Mouse (Mus musculus) intestine, postnatal 0 days (tissue): ENCODE data around the gene Wdsub1. TPM values are rescaled to one million over a fixed set of nuclear protein-coding genes. Genes with fewer than 3 reads are reported as not detected.

ENCODE experiments used
- ATAC-seq: fragments of 200-750 bp; cut with Nextera tagmentation; 2 replicates; pipeline ENCODE4 v1.8.0; 2017; ENCODE audit warnings: mild to moderate bottlenecking, moderate TSS enrichment, moderate library complexity
- H3K27ac ChIP-seq: fragments of 300-500 bp; sonication (generic); 2 replicates; pipeline ENCODE4 v1.5.1; 2014; ENCODE audit warnings: mild to moderate bottlenecking, low read depth, low read length, moderate library complexity
- H3K27me3 ChIP-seq: fragments of 300-500 bp; sonication (generic); replicated peaks from 2 replicates; pipeline ENCODE4 v1.6.1; 2014; ENCODE audit warnings: low read length, mixed read lengths; ENCODE audit not compliant: control insufficient read depth, insufficient read depth
- H3K36me3 ChIP-seq: fragments of 300-500 bp; sonication (generic); 2 replicates; pipeline ENCODE4 v1.6.1; 2014; ENCODE audit warnings: mild to moderate bottlenecking, moderate library complexity; ENCODE audit not compliant: control insufficient read depth, insufficient read depth
- H3K4me1 ChIP-seq: fragments of 300-500 bp; sonication (generic); replicated peaks from 2 replicates; pipeline ENCODE4 v1.6.1; 2014; ENCODE audit warnings: antibody characterized with exemption, low read length, mixed read lengths; ENCODE audit not compliant: control insufficient read depth, insufficient read depth
- H3K4me2 ChIP-seq: fragments of 300-500 bp; sonication (generic); replicated peaks from 2 replicates; pipeline ENCODE4 v1.6.1; 2014; ENCODE audit warnings: low read depth, mild to moderate bottlenecking, moderate library complexity
- H3K4me3 ChIP-seq: fragments of 300-500 bp; sonication (generic); 2 replicates; pipeline ENCODE4 v1.5.1; 2014; ENCODE audit warnings: low read depth, low read length
- H3K9ac ChIP-seq: fragments of 300-500 bp; sonication (generic); 2 replicates; pipeline ENCODE4 v1.6.1; 2014; ENCODE audit warnings: mild to moderate bottlenecking, low read depth, low read length
- H3K9me3 ChIP-seq: fragments of 300-500 bp; sonication (generic); 2 replicates; pipeline ENCODE4 v1.6.1; 2016; ENCODE audit warnings: mixed run types; ENCODE audit not compliant: control insufficient read depth
- CTCF ChIP-seq: sonication (generic); IDR thresholded peaks from 2 replicates; pipeline ENCODE4 v1.5.1; 2016; ENCODE audit warnings: low read depth, mild to moderate bottlenecking, control low read depth, antibody characterized with exemption, moderate library complexity
- WGBS: fragments of 180-500 bp; shearing (Covaris S2); extraction: QIAGEN DNeasy Blood & Tissue Kit; methylation state at CpG from one replicate; pipeline ENCODE4 v1.1.7; 2014; 5-methylcytosine and 5-hydroxymethylcytosine counted together
- polyA plus RNA-seq: library from polyadenylated mRNA; unstranded; fragments of >200 nt; fragmentation: Nextera tagmentation; extraction: Ambion mirVana; gene quantifications from 2 replicates; pipeline ENCODE4 v1.2.1, GENCODE M21; 2015

The Wdsub1 gene
- polyA plus RNA-seq, 1 experiment from 2014 or later = 32.9 TPM

DNA sequence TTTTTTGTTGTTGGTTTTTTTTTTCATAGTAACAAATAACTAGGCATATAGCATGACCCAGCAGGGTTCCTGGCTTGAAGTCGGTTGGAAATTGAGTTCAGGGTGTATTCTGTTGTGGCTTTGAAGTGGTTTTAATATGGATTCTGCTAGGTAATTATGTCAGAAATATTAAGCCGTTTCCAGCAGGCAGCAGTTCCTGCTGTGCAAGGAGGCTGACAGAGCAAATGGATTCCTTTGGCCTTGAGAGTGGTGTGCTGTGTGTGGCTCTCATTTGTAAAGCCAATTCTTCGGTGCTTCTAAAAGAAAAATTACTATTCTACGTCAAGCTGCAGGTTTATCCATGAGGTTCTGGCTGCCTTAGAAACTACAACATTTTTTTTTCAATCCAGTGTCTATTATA lies 42.2 kb downstream of the Wdsub1 start:
- H3K4me2 ChIP-seq = no peak overlapping the region
- WGBS = 74% methylated on average over 4 of the region's 4 CpGs
- no peak overlapping the region for H3K27ac ChIP-seq
- ATAC-seq = no peak
- no peaks in the 10 kb centered on the region for H3K9me3 ChIP-seq
- no peak overlapping the region for H3K4me3 ChIP-seq
- no peak for TF ChIP-seq CTCF
- H3K9ac ChIP-seq = no peak overlapping the region
- H3K4me1 ChIP-seq = no peaks in the 10 kb centered on the region; the same call in 1 of the 2 replicates
- peaks cover 58% of the 10 kb centered on the region for H3K36me3 ChIP-seq
- H3K27me3 ChIP-seq = no peaks in the 10 kb centered on the region

DNA sequence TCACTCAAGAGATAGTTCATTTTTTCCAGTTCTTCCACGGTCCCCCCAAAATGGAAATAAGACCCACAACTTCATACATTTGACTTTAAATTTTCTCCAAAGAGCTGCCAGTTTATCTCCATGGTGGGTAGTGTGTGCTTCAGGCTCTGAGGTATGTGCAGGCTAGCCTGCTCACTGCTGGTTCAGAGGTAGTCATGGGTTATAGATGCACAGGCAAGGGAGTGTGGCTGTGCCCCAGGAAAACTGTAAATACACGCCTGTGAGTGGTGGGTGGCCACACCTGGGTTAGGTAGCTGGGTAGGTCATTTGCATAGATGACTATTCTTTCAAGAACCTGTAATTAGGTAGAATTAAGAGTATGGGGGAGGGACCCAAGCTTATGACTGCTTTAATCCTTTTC lies 42.6 kb downstream of the Wdsub1 start:
- no peak for TF ChIP-seq CTCF
- H3K27ac ChIP-seq = no peak overlapping the region
- H3K27me3 ChIP-seq = no peaks in the 10 kb centered on the region
- H3K9ac ChIP-seq = no peak overlapping the region
- H3K9me3 ChIP-seq = no peaks in the 10 kb centered on the region
- H3K36me3 ChIP-seq = peaks cover 58% of the 10 kb centered on the region
- no peaks in the 10 kb centered on the region; the same call in 1 of the 2 replicates for H3K4me1 ChIP-seq
- 77% methylated on average over 2 of the region's 2 CpGs for WGBS
- ATAC-seq = no peak
- no peak overlapping the region for H3K4me2 ChIP-seq
- H3K4me3 ChIP-seq = no peak overlapping the region

DNA sequence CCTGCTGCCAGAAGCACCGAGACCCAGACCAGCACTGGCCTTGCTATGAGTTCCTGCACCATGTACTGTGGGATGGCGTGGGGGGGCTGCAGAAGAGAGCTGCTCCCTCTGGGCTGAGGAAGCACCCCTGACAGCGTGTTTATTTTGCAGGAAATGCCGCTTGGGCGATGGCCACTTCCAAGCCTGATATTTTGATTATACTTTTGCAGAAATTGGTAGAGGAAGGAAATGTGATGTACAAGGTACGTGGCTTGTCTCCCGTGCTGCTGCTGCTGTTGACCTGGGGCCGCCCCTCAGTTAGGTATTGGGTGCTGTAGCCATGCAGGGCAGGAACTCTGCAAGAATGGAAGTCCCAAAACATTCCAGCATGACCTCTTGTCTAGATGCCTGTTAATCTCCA lies 43.6 kb downstream of the Wdsub1 start:
- H3K4me1 ChIP-seq = no peaks in the 10 kb centered on the region; the same call in 1 of the 2 replicates
- no peak for TF ChIP-seq CTCF
- no peaks in the 10 kb centered on the region for H3K9me3 ChIP-seq
- ATAC-seq = no peak
- no peak overlapping the region for H3K9ac ChIP-seq
- peaks cover 63% of the 10 kb centered on the region for H3K36me3 ChIP-seq
- H3K27me3 ChIP-seq = no peaks in the 10 kb centered on the region
- H3K27ac ChIP-seq = no peak overlapping the region
- H3K4me3 ChIP-seq = no peak overlapping the region
- WGBS = 85% methylated on average over 8 of the region's 8 CpGs
- no peak overlapping the region for H3K4me2 ChIP-seq

DNA sequence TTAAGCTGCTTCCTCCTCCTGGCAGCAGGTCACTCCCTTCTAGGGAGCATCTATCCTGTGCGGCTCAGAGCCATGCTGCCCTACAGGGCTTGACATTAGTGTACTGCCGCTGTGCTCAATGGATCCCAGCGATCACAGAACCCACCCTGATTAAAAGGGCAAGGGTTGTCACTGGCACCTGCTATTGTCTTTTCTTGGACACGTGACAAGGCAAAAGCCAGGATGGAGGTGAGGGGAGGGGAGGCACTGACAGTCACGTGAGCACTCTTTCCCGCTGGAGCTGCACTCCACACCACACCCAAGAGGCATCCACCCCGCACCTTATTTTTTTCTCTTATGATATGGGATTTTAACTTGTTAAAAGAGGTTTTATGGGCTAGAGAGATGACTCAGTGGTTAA lies 50.6 kb downstream of the Wdsub1 start:
- no peak for ATAC-seq
- Histone ChIP-seq H3K4me1 (no peaks in the 10 kb centered on the region), H3K9me3 (no peaks in the 10 kb centered on the region), H3K27ac (no peak overlapping the region), H3K4me2 (no peak overlapping the region), H3K4me3 (no peak overlapping the region), H3K36me3 (peaks cover 62% of the 10 kb centered on the region), H3K27me3 (no peaks in the 10 kb centered on the region), H3K9ac (no peak overlapping the region)
- TF ChIP-seq CTCF = no peak
- 55% methylated on average over 7 of the region's 7 CpGs for WGBS

DNA sequence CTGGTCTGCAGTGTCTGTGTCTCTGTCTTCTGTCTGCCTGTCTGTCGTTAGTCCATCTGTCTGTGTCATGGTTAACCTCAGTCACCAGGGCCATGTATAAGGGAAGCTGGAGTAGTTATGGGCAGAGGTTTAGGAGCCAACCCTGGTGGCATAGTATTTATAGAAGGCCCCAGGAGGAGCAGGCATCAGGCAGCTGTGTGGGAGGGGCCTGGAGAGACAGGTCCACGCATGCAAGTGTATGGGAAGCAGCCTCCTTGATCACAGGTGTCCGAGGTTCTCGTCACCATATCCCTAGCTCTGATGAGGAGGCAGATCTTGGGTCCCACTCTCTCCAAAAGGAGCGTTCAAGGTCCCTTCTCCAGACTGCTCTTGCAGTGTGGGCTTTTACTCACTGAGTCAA lies 51.5 kb downstream of the Wdsub1 start:
- Histone ChIP-seq H3K27ac (no peak overlapping the region), H3K27me3 (no peaks in the 10 kb centered on the region), H3K4me1 (no peaks in the 10 kb centered on the region), H3K4me3 (no peak overlapping the region), H3K4me2 (no peak overlapping the region), H3K36me3 (peaks cover 53% of the 10 kb centered on the region), H3K9ac (no peak overlapping the region), H3K9me3 (no peaks in the 10 kb centered on the region)
- TF ChIP-seq CTCF = no peak
- no peak for ATAC-seq
- 84% methylated on average over 5 of the region's 5 CpGs for WGBS

DNA sequence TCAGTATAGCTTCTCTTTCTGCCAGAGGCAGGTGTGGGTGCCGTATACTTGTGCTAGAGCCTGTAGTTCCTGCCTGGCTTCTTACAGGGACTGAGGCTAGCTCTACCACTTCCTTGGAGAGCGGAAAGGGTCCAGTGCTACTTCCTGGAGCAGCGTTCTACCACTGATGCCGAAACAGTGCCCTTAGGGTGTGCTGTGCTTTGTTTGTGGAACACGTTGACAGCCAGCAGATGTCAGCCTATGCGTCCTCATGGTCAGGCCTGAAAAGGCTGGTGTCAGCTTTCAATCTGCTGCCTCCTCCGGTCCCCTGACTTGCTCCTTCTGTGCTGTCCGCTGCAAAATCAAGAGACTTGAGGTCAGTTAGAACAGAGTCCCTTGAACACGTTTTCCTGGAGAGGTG lies 52.2 kb downstream of the Wdsub1 start:
- Histone ChIP-seq H3K9ac (no peak overlapping the region), H3K27me3 (no peaks in the 10 kb centered on the region), H3K27ac (no peak overlapping the region), H3K4me3 (no peak overlapping the region), H3K4me1 (no peaks in the 10 kb centered on the region), H3K4me2 (no peak overlapping the region), H3K9me3 (no peaks in the 10 kb centered on the region), H3K36me3 (peaks cover 45% of the 10 kb centered on the region)
- peak; percentile 63 for TF ChIP-seq CTCF
- 39% methylated on average over 9 of the region's 9 CpGs for WGBS
- peak; percentile 21; the same call in 1 of the 2 replicates for ATAC-seq

DNA sequence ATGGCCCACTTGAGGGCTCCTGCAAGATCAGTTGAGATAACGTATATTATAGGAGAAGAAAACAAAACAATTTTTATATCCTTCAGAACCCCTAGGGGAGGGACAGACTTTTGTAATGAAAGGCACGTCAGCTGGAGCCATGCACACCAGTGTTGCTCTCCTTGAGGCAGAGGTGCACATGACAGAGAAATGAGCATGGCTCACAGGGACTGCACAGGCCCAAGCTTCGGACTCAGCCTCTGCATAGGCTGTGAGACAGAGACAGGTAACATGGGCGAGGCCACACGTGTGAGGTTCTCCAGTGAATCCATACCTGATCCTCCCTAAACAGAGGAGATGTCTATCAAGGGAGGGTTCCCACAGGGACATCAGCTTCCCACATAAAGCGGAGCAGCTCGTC lies 52.7 kb downstream of the Wdsub1 start:
- no peak overlapping the region for H3K4me3 ChIP-seq
- no peak overlapping the region; the same call in 1 of the 2 replicates for H3K27ac ChIP-seq
- no peaks in the 10 kb centered on the region for H3K27me3 ChIP-seq
- 69% methylated on average over 7 of the region's 7 CpGs for WGBS
- peak; percentile 36 for ATAC-seq
- H3K9ac ChIP-seq = no peak overlapping the region
- H3K4me2 ChIP-seq = no peak overlapping the region
- peaks cover 44% of the 10 kb centered on the region for H3K36me3 ChIP-seq
- TF ChIP-seq CTCF = no peak
- no peaks in the 10 kb centered on the region for H3K9me3 ChIP-seq
- H3K4me1 ChIP-seq = no peaks in the 10 kb centered on the region
